Mouse (Mus musculus) embryonic fibroblast, embryonic 13.5 days (primary cell): ENCODE results near the gene Daam1.

Experiments used
- CTCF ChIP-seq: IDR thresholded peaks from 2 replicates; pipeline ENCODE4 v1.5.1; 2011; ENCODE audit warnings: mild to moderate bottlenecking, control low read depth, low read length, moderate library complexity, borderline replicate concordance; ENCODE audit not compliant: insufficient read depth
- POLR2A ChIP-seq: IDR thresholded peaks from 2 replicates; pipeline ENCODE4 v1.6.1; 2011; ENCODE audit warnings: low read depth, mild to moderate bottlenecking, control low read depth, low read length, moderate library complexity

DNA sequence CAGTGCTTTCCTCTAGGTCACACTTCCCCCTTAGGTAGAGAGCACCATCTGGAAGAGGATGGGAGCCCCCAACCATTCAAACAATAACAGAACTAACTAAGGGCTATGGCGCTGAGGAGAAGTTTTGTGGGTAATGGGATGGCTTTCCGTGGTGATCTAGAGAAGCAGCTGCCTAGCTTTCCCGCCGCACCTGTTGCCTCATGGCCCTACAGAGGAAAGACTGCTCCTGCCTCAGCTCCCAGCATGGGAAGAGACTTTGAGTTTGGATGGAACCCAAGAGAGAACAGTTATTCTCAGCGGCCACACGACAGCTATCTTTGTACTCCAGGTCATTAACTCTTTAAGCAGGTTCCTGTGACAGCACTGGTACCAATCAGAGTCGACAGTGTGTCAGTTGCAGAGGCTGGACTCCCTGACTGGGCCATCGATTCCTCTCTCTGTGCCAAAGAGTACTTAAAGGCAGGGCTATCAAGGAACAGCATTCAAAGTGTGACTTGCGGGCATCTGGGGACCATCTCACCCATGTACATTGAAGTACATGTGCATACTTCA is 94.2 kb downstream of the Daam1 start:
- TF ChIP-seq CTCF, result no peak
- TF ChIP-seq POLR2A, result no peak
